Mouse (Mus musculus) megakaryocyte, adult 5-6 weeks (primary cell): Measurements from ENCODE around the gene Pom121. TPM values are rescaled to one million over a fixed set of nuclear protein-coding genes. Genes with fewer than 3 reads are reported as not detected.

Experiments
- total RNA-seq, 2 experiments: library from RNA; stranded (forward) in 1 of 2; stranded (reverse) in 1 of 2; fragments of 153-499, 151-499 nt in 1 of 2; fragments of 221-1000, 200-1000 nt in 1 of 2; gene quantifications; 2 replicates each; pipeline versions ENCODE4 v1.2.3 to v1.2.4; 2015 to 2017

The Pom121 gene
- total RNA-seq, 2 experiments from 2014 or later, result 5.2 to 37.3 TPM

Other genes starting within 250 kb of the Pom121 start
- 5.5 and 5.7 TPM in 2 replicates for gene Tbl2, start 244.9 kb downstream of the Pom121 start, total RNA-seq (2015)
- 12.6 and 15.0 TPM in 2 replicates for gene Tbl2, start 244.9 kb downstream of the Pom121 start, total RNA-seq (2017)
- gene Bcl7b, start 226.3 kb downstream of the Pom121 start, total RNA-seq (2015), result 23.5 and 46.6 TPM in 2 replicates
- 27.4 and 38.8 TPM in 2 replicates for gene Bcl7b, start 226.3 kb downstream of the Pom121 start, total RNA-seq (2017)
- 66.1 and 71.1 TPM in 2 replicates for gene Baz1b, start 207.3 kb downstream of the Pom121 start, total RNA-seq (2015)
- 129 and 134 TPM in 2 replicates for gene Baz1b, start 207.3 kb downstream of the Pom121 start, total RNA-seq (2017)
- gene Fzd9, start 143.3 kb downstream of the Pom121 start, total RNA-seq (2015), result not detected in 2 replicates
- 0.26 TPM in 1 of 2 replicates, not detected in the other for gene Fzd9, start 143.3 kb downstream of the Pom121 start, total RNA-seq (2017)
- not detected in 2 replicates for gene Fkbp6, start 44.5 kb downstream of the Pom121 start, total RNA-seq (2015)
- not detected in 2 replicates for gene Fkbp6, start 44.5 kb downstream of the Pom121 start, total RNA-seq (2017)
- not detected in 2 replicates for gene Trim50, start 41.3 kb downstream of the Pom121 start, total RNA-seq (2015)
- gene Trim50, start 41.3 kb downstream of the Pom121 start, total RNA-seq (2017), result not detected in 2 replicates
- gene Nsun5, start 24.6 kb downstream of the Pom121 start, total RNA-seq (2015), result 7.0 and 7.4 TPM in 2 replicates
- 10.2 and 11.9 TPM in 2 replicates for gene Nsun5, start 24.6 kb downstream of the Pom121 start, total RNA-seq (2017)
- 21.6 and 28.9 TPM in 2 replicates for gene Hip1, start 150.6 kb upstream of the Pom121 start, total RNA-seq (2015)
- 34.7 and 39.9 TPM in 2 replicates for gene Hip1, start 150.6 kb upstream of the Pom121 start, total RNA-seq (2017)
- not detected in 2 replicates for gene Ccl26, start 169.0 kb upstream of the Pom121 start, total RNA-seq (2015)
- not detected in 2 replicates for gene Ccl26, start 169.0 kb upstream of the Pom121 start, total RNA-seq (2017)
- gene Ccl24, start 178.5 kb upstream of the Pom121 start, total RNA-seq (2015), result 0.25 and 3.5 TPM in 2 replicates
- 0.37 TPM in 1 of 2 replicates, not detected in the other for gene Ccl24, start 178.5 kb upstream of the Pom121 start, total RNA-seq (2017)
- gene Rhbdd2, start 238.1 kb upstream of the Pom121 start, total RNA-seq (2015), result 3.8 and 8.6 TPM in 2 replicates
- 1.8 and 3.4 TPM in 2 replicates for gene Rhbdd2, start 238.1 kb upstream of the Pom121 start, total RNA-seq (2017)